Mouse (Mus musculus) megakaryocyte, embryonic 14.5 days (primary cell): ENCODE results near the gene Slc35e3. TPM values are rescaled to one million over a fixed set of nuclear protein-coding genes. Genes with fewer than 3 reads are reported as not detected.
A peak's percentile ranks its signal among the peaks of the same experiment; 100 is the strongest.
"Not testable (repeated sequence)": the region's sequence is repeated elsewhere in the genome, so short reads cannot be mapped to it uniquely, and the experiment has no call there.

Source experiments
- H3K27me3 ChIP-seq: replicated peaks from 2 replicates; pipeline ENCODE3; 2012; ENCODE audit warnings: inconsistent platforms
- H3K36me3 ChIP-seq: replicated peaks from 2 replicates; pipeline ENCODE3; 2012; ENCODE audit warnings: low read length, inconsistent platforms, mixed read lengths
- H3K4me1 ChIP-seq: 2 replicates; pipeline ENCODE4 v1.6.1; 2012; ENCODE audit warnings: inconsistent platforms
- H3K4me3 ChIP-seq: replicated peaks from 2 replicates; pipeline ENCODE3; 2012; ENCODE audit warnings: moderate library complexity, mild to moderate bottlenecking, inconsistent platforms
- H3K9me3 ChIP-seq: 2 replicates; pipeline ENCODE4 v1.6.1; 2012; ENCODE audit warnings: inconsistent platforms
- FLI1 ChIP-seq: IDR thresholded peaks from 2 replicates; pipeline ENCODE4 v1.6.1; 2012; ENCODE audit warnings: low read length, inconsistent platforms, mixed read lengths
- GATA1 ChIP-seq: IDR thresholded peaks from 3 replicates; pipeline ENCODE4 v1.6.1; 2012; ENCODE audit warnings: mixed read lengths, low read length, inconsistent platforms, borderline replicate concordance
- polyA plus RNA-seq: library from polyadenylated mRNA; stranded (reverse); fragments of >175 nt; gene quantifications from 2 replicates; pipeline ENCODE4 v1.2.3, GENCODE M21; 2012; ENCODE audit warnings: low replicate concordance; ENCODE audit not compliant: insufficient read depth

Slc35e3 gene
- polyA plus RNA-seq, 1 experiment = 0.47 TPM

DNA sequence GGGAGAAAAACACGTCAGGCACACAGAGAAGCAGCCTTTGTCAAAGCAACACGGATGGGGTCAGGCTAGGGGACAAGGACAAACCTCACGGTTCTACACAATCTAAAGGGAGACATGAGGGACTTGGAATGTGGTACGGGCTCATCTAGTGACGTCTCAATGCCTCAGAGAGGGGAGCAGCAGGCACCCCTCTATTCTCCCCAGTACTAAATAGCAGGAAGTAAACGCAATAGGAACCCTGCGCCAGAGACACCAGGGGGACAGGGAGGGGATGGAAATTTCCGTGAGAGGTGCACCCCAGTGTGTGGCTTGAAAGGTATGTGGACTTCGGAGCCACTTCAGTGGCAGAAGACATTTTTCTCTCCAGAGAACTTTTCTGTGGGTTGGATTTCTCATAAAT, 5.2 kb downstream of the Slc35e3 start:
- H3K4me3 ChIP-seq = no peak overlapping the region
- H3K4me1 ChIP-seq = peaks cover 32% of the 10 kb centered on the region
- TF ChIP-seq FLI1 (no peak), GATA1 (no peak)
- no peaks in the 10 kb centered on the region for H3K27me3 ChIP-seq
- peaks cover 73% of the 10 kb centered on the region for H3K36me3 ChIP-seq
- H3K9me3 ChIP-seq = no peaks in the 10 kb centered on the region

DNA sequence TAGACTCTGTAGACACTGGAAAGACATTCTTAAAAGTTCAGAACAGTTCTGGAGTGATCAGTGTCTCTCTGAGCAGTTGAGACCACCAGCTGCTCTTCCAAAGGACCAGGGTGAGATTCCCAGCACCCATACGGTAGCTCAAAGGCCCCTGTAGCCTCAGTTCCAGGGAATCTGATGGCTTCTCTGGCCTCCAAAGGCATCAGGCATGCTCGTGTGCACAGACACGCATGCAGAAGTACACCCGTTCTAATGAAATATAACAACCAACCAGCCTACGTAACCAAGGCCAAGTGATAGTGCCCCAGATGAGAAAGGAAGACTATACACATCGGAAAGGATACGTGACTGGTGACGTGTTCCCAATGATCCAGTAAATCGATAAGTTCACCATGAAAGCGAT, 6.0 kb downstream of the Slc35e3 start:
- Histone ChIP-seq H3K36me3 (peaks cover 73% of the 10 kb centered on the region), H3K27me3 (no peaks in the 10 kb centered on the region), H3K4me1 (peaks cover 28% of the 10 kb centered on the region), H3K9me3 (no peaks in the 10 kb centered on the region), H3K4me3 (no peak overlapping the region)
- no peak for TF ChIP-seq FLI1
- TF ChIP-seq GATA1 = no peak

DNA sequence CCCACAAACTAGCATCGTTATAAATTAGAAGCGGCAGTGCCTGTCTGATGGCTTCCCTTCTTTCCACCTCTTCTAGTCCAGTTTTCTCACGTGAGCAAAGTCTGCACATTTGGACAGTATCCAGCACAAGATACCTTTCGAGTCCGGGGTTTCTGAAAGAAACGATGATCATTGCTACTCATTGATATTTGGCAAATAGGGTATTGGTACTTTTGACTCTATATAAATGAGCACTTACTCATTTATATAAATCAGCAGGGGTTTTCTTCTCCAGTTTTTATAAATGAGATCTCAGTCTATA, 6.6 kb downstream of the Slc35e3 start:
- no peak for TF ChIP-seq FLI1
- peaks cover 22% of the 10 kb centered on the region for H3K4me1 ChIP-seq
- H3K9me3 ChIP-seq = no peaks in the 10 kb centered on the region
- peaks cover 73% of the 10 kb centered on the region for H3K36me3 ChIP-seq
- H3K4me3 ChIP-seq = no peak overlapping the region
- H3K27me3 ChIP-seq = no peaks in the 10 kb centered on the region

DNA sequence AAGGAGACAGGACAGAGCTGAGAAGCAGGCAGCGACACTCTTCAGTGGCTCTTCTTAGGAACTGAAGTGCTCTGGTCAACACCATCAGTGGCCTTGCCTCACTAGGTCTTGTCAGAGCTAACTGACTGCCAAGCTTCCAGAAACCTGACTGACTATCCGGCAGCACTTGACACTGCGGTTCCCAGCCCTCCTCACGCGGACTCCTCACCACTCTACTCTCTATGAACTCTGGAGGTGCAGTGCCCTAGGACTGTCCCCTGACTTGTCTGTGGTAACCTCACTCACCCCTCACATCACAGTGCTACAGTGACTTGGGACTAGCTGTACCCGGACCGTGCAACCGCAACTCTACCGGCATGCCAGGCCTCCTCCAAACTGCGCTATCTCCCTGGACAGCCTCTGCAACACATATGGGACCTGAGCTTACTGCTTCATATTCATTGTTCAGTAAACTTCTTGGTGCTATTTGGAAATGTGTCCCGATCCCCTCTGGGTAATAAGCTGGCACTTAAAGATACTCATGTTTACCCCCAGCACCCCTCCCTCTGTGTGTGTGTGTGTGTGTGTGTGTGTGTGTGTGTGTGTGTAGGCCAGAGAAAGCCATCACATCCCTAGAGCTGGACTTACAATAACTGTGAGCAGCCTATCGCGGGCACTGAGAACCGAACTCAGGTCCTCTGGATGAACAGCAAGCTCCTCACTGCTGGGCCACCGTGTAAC, 7.1 kb downstream of the Slc35e3 start:
- Histone ChIP-seq H3K36me3 (peaks cover 71% of the 10 kb centered on the region), H3K27me3 (no peaks in the 10 kb centered on the region), H3K4me1 (peaks cover 17% of the 10 kb centered on the region), H3K4me3 (peak overlapping the region; percentile 14), H3K9me3 (no peaks in the 10 kb centered on the region)
- TF ChIP-seq FLI1 (no peak), GATA1 (no peak)

DNA sequence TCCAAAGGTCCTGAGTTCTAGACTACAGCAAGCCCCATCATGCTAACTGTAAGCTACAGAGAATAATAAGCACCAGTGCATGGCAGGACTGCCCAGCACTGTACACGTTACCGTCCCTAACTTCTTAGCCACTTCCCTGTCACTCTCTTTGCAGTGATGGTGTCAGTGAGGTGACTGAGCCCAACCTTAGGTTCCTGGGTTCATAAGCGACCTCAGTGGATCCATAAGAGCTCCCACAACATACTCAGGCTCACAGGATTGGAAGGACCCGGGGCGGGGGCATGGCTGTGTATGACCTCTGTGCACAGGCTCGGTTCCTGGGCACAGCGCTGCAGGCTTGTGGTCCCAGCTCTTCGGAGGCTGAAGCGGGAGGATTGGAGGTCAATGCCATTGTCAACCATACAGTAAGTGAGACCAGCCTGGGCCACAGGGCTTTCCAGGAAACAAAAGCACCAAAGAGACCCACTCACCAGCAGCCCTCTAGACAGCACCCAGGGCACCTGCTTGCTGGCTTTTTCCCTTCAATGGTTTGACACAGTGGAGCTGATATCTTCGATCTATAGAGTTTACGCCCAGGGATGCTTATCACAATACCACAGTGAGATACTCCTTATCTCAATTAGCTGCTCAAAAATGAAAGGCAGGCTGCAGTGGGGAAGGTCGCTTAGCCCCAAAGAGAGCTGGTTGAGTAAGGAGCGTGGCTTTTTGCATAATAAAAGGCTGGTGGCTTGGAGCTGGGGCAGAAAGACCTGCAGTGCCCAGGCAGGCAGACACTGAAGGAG, 7.8 kb downstream of the Slc35e3 start:
- H3K36me3 ChIP-seq = peaks cover 64% of the 10 kb centered on the region
- no peak overlapping the region for H3K4me3 ChIP-seq
- H3K4me1 ChIP-seq = peaks cover 13% of the 10 kb centered on the region
- H3K27me3 ChIP-seq = no peaks in the 10 kb centered on the region
- TF ChIP-seq FLI1 = no peak
- TF ChIP-seq GATA1 = no peak
- no peaks in the 10 kb centered on the region for H3K9me3 ChIP-seq

DNA sequence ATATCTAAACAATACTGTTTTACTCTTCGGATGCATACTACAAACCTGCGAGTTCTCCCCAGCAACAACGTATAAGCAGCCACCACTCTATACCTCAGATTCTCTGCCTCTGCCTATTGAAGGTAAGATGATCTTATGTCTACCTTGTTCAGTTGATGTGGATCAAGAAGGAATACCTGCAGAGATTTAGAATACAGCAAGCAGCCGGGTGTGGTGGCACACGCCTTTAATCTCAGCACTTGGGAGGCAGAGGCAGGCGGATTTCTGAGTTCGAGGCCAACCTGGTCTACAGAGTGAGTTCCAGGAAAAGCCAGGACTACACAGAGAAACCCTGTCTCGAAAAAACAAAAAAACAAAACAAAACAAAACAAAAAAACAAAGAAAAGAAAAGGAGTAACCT, 8.7 kb downstream of the Slc35e3 start:
- H3K9me3 ChIP-seq, H3K27me3 ChIP-seq, H3K4me3 ChIP-seq: not testable (repeated sequence)
- Histone ChIP-seq H3K36me3 (peaks cover 61% of the 10 kb centered on the region), H3K4me1 (peaks cover 21% of the 10 kb centered on the region)

DNA sequence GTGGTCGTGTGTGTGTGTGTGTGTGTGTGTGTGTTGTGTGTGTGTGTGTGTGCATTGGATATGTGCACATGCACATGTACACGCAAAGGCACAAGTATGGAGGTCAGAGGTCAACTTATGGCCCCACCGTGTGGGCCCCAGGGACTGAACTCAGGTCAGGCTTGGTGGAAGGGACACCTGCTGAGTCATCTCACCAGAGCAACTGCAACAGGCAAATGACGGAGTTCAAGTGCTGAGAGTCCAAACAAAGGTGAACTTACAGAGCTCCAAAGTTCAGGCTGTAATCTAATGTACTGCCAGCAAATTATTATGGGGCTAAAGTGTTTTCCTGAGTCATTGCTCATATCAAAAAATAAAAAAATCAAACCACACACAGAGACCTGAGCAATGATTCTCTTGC, 9.1 kb downstream of the Slc35e3 start:
- Histone ChIP-seq H3K27me3 (no peaks in the 10 kb centered on the region), H3K9me3 (no peaks in the 10 kb centered on the region), H3K36me3 (peaks cover 56% of the 10 kb centered on the region), H3K4me3 (no peak overlapping the region), H3K4me1 (peaks cover 25% of the 10 kb centered on the region)
- TF ChIP-seq FLI1 (no peak), GATA1 (no peak)

DNA sequence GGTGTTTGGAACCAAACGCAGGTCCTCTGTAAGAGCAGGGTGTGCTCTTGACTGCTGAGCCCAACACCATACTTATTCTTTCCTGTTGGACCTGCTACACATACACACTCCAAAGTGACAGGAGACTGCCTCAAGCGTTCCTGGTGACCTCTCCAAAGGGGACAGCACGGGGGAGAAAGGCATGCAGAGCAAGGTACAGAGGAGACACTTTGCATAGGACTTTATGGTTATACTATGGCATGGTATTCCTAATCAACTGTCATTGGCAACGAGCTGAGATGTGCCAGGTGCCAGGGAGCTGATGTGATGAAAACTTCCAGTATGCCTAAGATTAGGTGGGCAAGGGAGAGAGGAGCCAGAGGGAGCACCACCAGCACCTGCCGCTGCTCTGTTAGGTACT, 9.6 kb downstream of the Slc35e3 start:
- H3K9me3 ChIP-seq = no peaks in the 10 kb centered on the region
- no peak for TF ChIP-seq FLI1
- H3K36me3 ChIP-seq = peaks cover 51% of the 10 kb centered on the region
- H3K4me1 ChIP-seq = peaks cover 24% of the 10 kb centered on the region
- H3K27me3 ChIP-seq = no peaks in the 10 kb centered on the region
- H3K4me3 ChIP-seq = no peak overlapping the region

DNA sequence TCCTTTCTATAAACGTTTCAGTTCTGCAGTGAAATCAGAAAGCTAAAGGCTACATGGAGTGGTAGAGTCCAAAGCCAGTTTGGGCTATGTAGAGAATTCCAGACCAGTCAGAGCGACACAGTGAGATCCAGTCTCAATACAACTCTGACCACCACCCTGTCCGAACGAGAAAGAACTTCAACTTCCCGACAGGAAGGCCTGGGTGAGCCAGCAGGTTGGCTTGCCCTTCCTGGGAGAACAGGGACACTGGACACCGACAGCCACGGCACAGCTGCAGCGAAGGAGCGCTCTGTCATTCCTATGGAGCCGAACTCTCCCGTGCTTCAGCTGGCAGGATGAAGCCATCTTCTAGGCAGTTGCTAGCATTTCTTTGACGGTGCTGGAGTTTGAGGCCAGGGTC, 10.8 kb downstream of the Slc35e3 start:
- Histone ChIP-seq H3K36me3 (peaks cover 40% of the 10 kb centered on the region), H3K4me1 (peaks cover 32% of the 10 kb centered on the region)
- H3K9me3 ChIP-seq, H3K4me3 ChIP-seq, H3K27me3 ChIP-seq: not testable (repeated sequence)

DNA sequence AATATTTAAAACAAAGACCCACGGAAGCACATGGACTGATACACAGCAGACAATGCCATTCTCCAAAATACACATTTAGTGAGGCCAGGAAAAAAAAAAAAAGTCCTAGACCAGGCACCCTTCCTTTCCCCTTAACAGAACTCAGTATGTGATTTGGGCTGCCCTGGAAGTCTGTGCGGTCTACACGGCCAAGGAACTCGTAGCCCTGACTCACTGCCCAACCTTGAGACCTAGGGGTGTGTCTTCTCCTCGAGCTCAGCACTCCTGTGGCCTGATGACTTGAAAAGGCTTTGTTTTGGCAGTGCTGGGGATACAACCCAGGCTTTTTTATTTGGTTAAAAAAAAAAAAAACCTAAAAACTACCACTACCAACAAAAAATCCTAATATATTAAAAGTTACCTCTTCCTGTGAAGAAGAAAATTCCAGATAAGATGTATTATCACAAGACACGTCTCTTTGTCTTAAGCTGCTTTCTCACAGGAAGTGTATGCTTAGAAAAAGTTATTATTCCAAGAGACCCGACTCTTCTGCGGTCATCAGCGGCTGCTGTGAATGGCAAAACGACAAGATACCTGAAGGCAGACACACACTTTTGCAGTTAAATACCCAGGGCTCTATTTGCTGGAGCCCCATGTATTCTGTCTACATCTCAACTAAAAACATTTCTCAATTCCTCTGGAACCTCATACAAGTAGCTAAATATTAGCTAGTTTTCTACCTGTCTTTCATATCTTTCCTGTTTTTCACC, 11.9 kb downstream of the Slc35e3 start:
- not testable (repeated sequence) for H3K9me3 ChIP-seq, H3K4me3 ChIP-seq, H3K27me3 ChIP-seq
- peaks cover 35% of the 10 kb centered on the region for H3K4me1 ChIP-seq
- peaks cover 29% of the 10 kb centered on the region for H3K36me3 ChIP-seq

DNA sequence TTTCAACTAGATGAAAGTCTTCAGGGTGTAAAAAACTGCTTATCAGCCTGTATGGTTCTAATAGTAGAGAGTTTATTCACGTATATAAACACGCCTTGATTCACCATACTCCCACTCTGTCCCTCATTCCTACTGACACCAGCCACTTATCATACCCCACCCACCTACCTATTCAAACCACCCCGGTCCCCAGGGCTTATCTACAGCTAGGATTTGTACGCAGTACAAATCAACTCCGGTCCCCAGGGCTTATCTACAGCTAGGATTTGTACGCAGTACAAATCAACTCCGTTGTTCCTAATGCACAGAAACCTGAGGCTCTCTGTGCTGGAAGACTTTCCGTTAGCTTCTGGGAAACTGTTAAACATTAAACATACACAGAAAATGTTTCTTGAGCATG, 12.5 kb downstream of the Slc35e3 start:
- Histone ChIP-seq H3K36me3 (peaks cover 22% of the 10 kb centered on the region), H3K4me1 (peaks cover 31% of the 10 kb centered on the region)
- not testable (repeated sequence) for H3K4me3 ChIP-seq, H3K27me3 ChIP-seq, H3K9me3 ChIP-seq
